Mouse (Mus musculus): Measurements from ENCODE around the gene Bpifa5. TPM values are rescaled to one million over a fixed set of nuclear protein-coding genes. Genes with fewer than 3 reads are reported as not detected.

Bpifa5 gene
- polyA plus RNA-seq, 1 experiment: not detected

GRCm38 (mm10) chr2:154192141-154192540, 29.7 kb downstream of the Bpifa5 start:
- Histone ChIP-seq H3K79me2 (ENCODE audit: control insufficient read depth, insufficient read depth) (no peaks in the 10 kb centered on the region), H3K36me3 (ENCODE audit: control insufficient read depth, insufficient read depth) (no peaks in the 10 kb centered on the region)
- no peak for TF ChIP-seq SRF (IDR thresholded peaks at IDR 0.05; ENCODE audit: control insufficient read depth, insufficient read length, low read depth)
- no peak for TF ChIP-seq POLR2AphosphoS2 (IDR thresholded peaks at IDR 0.05; ENCODE audit: insufficient read length, low read depth)
- no peak for TF ChIP-seq MAX (IDR thresholded peaks at IDR 0.05; ENCODE audit: low read depth)
- TF ChIP-seq E2F4 (IDR thresholded peaks at IDR 0.05; ENCODE audit: insufficient read depth): no peak
- no peak for TF ChIP-seq TCF3 (IDR thresholded peaks at IDR 0.05; ENCODE audit: insufficient read length, low read depth)
- TF ChIP-seq REST (IDR thresholded peaks at IDR 0.05; ENCODE audit: insufficient read depth, insufficient read length): no peak
- TF ChIP-seq CEBPB (IDR thresholded peaks at IDR 0.05; ENCODE audit: insufficient read depth, poor library complexity, severe bottlenecking): no peak
- no peak for TF ChIP-seq USF1 (IDR thresholded peaks at IDR 0.05; ENCODE audit: low read depth)
- TF ChIP-seq MYOG (IDR thresholded peaks at IDR 0.05; ENCODE audit: control insufficient read depth in 1 of 3, insufficient read depth in 1 of 3, insufficient read length in 2 of 3, low read depth in 2 of 3): no peak
- TF ChIP-seq MYOD1 (IDR thresholded peaks at IDR 0.05; ENCODE audit: control insufficient read depth in 1 of 3, insufficient read length in 2 of 3, low read depth in 2 of 3): no peak
- no peak for TF ChIP-seq POLR2A (IDR thresholded peaks at IDR 0.05; ENCODE audit: insufficient read length, low read depth)
- TF ChIP-seq TCF12 (IDR thresholded peaks at IDR 0.05; ENCODE audit: insufficient read depth, poor library complexity, severe bottlenecking): no peak

GRCm38 (mm10) chr2:154193071-154193470, 30.7 kb downstream of the Bpifa5 start:
- Histone ChIP-seq H3K4me3 (no peak overlapping the region), H3K79me2 (ENCODE audit: control insufficient read depth, insufficient read depth) (no peaks in the 10 kb centered on the region), H3K27me3 (ENCODE audit: control insufficient read depth, insufficient read depth, insufficient read length) (no peaks in the 10 kb centered on the region), H3K36me3 (ENCODE audit: control insufficient read depth, insufficient read depth) (no peaks in the 10 kb centered on the region), H3ac (ENCODE audit: control insufficient read depth, insufficient read length) (no peak overlapping the region), H3K4me2 (ENCODE audit: low read depth) (no peak overlapping the region)
- TF ChIP-seq MAX (IDR thresholded peaks at IDR 0.05; ENCODE audit: low read depth) (no peak), TCF12 (IDR thresholded peaks at IDR 0.05; ENCODE audit: insufficient read depth, poor library complexity, severe bottlenecking) (no peak), REST (IDR thresholded peaks at IDR 0.05; ENCODE audit: insufficient read depth, insufficient read length) (no peak), TCF3 (IDR thresholded peaks at IDR 0.05; ENCODE audit: insufficient read length, low read depth) (no peak), MYOG (IDR thresholded peaks at IDR 0.05; ENCODE audit: control insufficient read depth in 1 of 3, insufficient read depth in 1 of 3, insufficient read length in 2 of 3, low read depth in 2 of 3) (no peak), CEBPB (IDR thresholded peaks at IDR 0.05; ENCODE audit: insufficient read depth, poor library complexity, severe bottlenecking) (no peak), MYOD1 (IDR thresholded peaks at IDR 0.05; ENCODE audit: control insufficient read depth in 1 of 3, insufficient read length in 2 of 3, low read depth in 2 of 3) (no peak)

More at GRCm38 (mm10) chr2:154192141-154192540, 29.7 kb downstream of the Bpifa5 start:
- Histone ChIP-seq H3K4me3 (no peak overlapping the region), H3ac (ENCODE audit: control insufficient read depth, insufficient read length) (no peak overlapping the region), H3K27me3 (ENCODE audit: control insufficient read depth, insufficient read depth, insufficient read length) (no peaks in the 10 kb centered on the region), H3K4me2 (ENCODE audit: low read depth) (no peak overlapping the region)

- H3K27me3 ChIP-seq (ENCODE audit: control insufficient read depth, insufficient read depth, insufficient read length): no peaks in the 10 kb centered on the region
- no peaks in the 10 kb centered on the region for H3K79me2 ChIP-seq (ENCODE audit: control insufficient read depth, insufficient read depth)
- H3K4me2 ChIP-seq (ENCODE audit: low read depth): no peak overlapping the region
- H3ac ChIP-seq (ENCODE audit: control insufficient read depth, insufficient read length): no peak overlapping the region
- H3K36me3 ChIP-seq (ENCODE audit: control insufficient read depth, insufficient read depth): no peaks in the 10 kb centered on the region
- H3K4me3 ChIP-seq: no peak overlapping the region
- no peak for TF ChIP-seq MYOD1 (IDR thresholded peaks at IDR 0.05; ENCODE audit: control insufficient read depth in 1 of 3, insufficient read length in 2 of 3, low read depth in 2 of 3)
- TF ChIP-seq E2F4 (IDR thresholded peaks at IDR 0.05; ENCODE audit: insufficient read depth): no peak
- no peak for TF ChIP-seq SRF (IDR thresholded peaks at IDR 0.05; ENCODE audit: control insufficient read depth, insufficient read length, low read depth)
- no peak for TF ChIP-seq CEBPB (IDR thresholded peaks at IDR 0.05; ENCODE audit: insufficient read depth, poor library complexity, severe bottlenecking)
- TF ChIP-seq POLR2AphosphoS2 (IDR thresholded peaks at IDR 0.05; ENCODE audit: insufficient read length, low read depth): no peak
- no peak for TF ChIP-seq MAX (IDR thresholded peaks at IDR 0.05; ENCODE audit: low read depth)
- no peak for TF ChIP-seq USF1 (IDR thresholded peaks at IDR 0.05; ENCODE audit: low read depth)
- TF ChIP-seq REST (IDR thresholded peaks at IDR 0.05; ENCODE audit: insufficient read depth, insufficient read length): no peak
- TF ChIP-seq TCF12 (IDR thresholded peaks at IDR 0.05; ENCODE audit: insufficient read depth, poor library complexity, severe bottlenecking): no peak
- no peak for TF ChIP-seq MYOG (IDR thresholded peaks at IDR 0.05; ENCODE audit: control insufficient read depth in 1 of 3, insufficient read depth in 1 of 3, insufficient read length in 2 of 3, low read depth in 2 of 3)
- TF ChIP-seq POLR2A (IDR thresholded peaks at IDR 0.05; ENCODE audit: insufficient read length, low read depth): no peak
- no peak for TF ChIP-seq TCF3 (IDR thresholded peaks at IDR 0.05; ENCODE audit: insufficient read length, low read depth)
Observed at GRCm38 (mm10) chr2:154193994-154194504, 31.6 kb downstream of the Bpifa5 start.

GRCm38 (mm10) chr2:154197036-154197435, 34.6 kb downstream of the Bpifa5 start:
- H3K4me3 ChIP-seq: no peak overlapping the region
- H3K36me3 ChIP-seq (ENCODE audit: control insufficient read depth, insufficient read depth): no peaks in the 10 kb centered on the region
- no peaks in the 10 kb centered on the region for H3K27me3 ChIP-seq (ENCODE audit: control insufficient read depth, insufficient read depth, insufficient read length)
- no peak overlapping the region for H3ac ChIP-seq (ENCODE audit: control insufficient read depth, insufficient read length)
- TF ChIP-seq REST (IDR thresholded peaks at IDR 0.05; ENCODE audit: insufficient read depth, insufficient read length): no peak
- TF ChIP-seq CEBPB (IDR thresholded peaks at IDR 0.05; ENCODE audit: insufficient read depth, poor library complexity, severe bottlenecking): no peak
- no peaks in the 10 kb centered on the region for H3K79me2 ChIP-seq (ENCODE audit: control insufficient read depth, insufficient read depth)
- H3K4me2 ChIP-seq (ENCODE audit: low read depth): no peak overlapping the region

- Histone ChIP-seq H3ac (ENCODE audit: control insufficient read depth, insufficient read length) (no peak overlapping the region), H3K79me2 (ENCODE audit: control insufficient read depth, insufficient read depth) (no peaks in the 10 kb centered on the region), H3K27me3 (ENCODE audit: control insufficient read depth, insufficient read depth, insufficient read length) (no peaks in the 10 kb centered on the region), H3K36me3 (ENCODE audit: control insufficient read depth, insufficient read depth) (no peaks in the 10 kb centered on the region), H3K4me3 (no peak overlapping the region), H3K4me2 (ENCODE audit: low read depth) (no peak overlapping the region)
- TF ChIP-seq REST (IDR thresholded peaks at IDR 0.05; ENCODE audit: insufficient read depth, insufficient read length): no peak
- no peak for TF ChIP-seq POLR2AphosphoS2 (IDR thresholded peaks at IDR 0.05; ENCODE audit: insufficient read length, low read depth)
- TF ChIP-seq CEBPB (IDR thresholded peaks at IDR 0.05; ENCODE audit: insufficient read depth, poor library complexity, severe bottlenecking): no peak
- no peak for TF ChIP-seq MYOD1 (IDR thresholded peaks at IDR 0.05; ENCODE audit: control insufficient read depth in 1 of 3, insufficient read length in 2 of 3, low read depth in 2 of 3)
- TF ChIP-seq USF1 (IDR thresholded peaks at IDR 0.05; ENCODE audit: low read depth): no peak
- TF ChIP-seq MAX (IDR thresholded peaks at IDR 0.05; ENCODE audit: low read depth): no peak
- TF ChIP-seq POLR2A (IDR thresholded peaks at IDR 0.05; ENCODE audit: insufficient read length, low read depth): no peak
- no peak for TF ChIP-seq MYOG (IDR thresholded peaks at IDR 0.05; ENCODE audit: control insufficient read depth in 1 of 3, insufficient read depth in 1 of 3, insufficient read length in 2 of 3, low read depth in 2 of 3)
- TF ChIP-seq TCF12 (IDR thresholded peaks at IDR 0.05; ENCODE audit: insufficient read depth, poor library complexity, severe bottlenecking): no peak
- no peak for TF ChIP-seq SRF (IDR thresholded peaks at IDR 0.05; ENCODE audit: control insufficient read depth, insufficient read length, low read depth)
- TF ChIP-seq TCF3 (IDR thresholded peaks at IDR 0.05; ENCODE audit: insufficient read length, low read depth): no peak
- no peak for TF ChIP-seq E2F4 (IDR thresholded peaks at IDR 0.05; ENCODE audit: insufficient read depth)
Observed at GRCm38 (mm10) chr2:154204630-154205029, 42.2 kb downstream of the Bpifa5 start.
